Mouse (Mus musculus) liver, adult 2 months (tissue): ENCODE data around the gene Anks1b. TPM values are rescaled to one million over a fixed set of nuclear protein-coding genes. Genes with fewer than 3 reads are reported as not detected.

Experiments
- DNase-seq: peaks from one replicate; pipeline ENCODE4 v3.0.0-alpha.2; 2011; ENCODE audit warnings: low read depth, low spot score; ENCODE audit errors: extremely low read depth
- H3K27ac ChIP-seq: fragments of 200-500 bp; replicated peaks from 2 replicates; pipeline ENCODE4 v1.5.1; 2012; ENCODE audit warnings: low read depth, mild to moderate bottlenecking, control low read depth, inconsistent platforms, low read length; ENCODE audit not compliant: insufficient read depth
- H3K27me3 ChIP-seq: fragments of 200-500 bp; 2 replicates; pipeline ENCODE4 v1.6.1; 2012; ENCODE audit warnings: mild to moderate bottlenecking, moderate library complexity, low read length, inconsistent platforms; ENCODE audit not compliant: control insufficient read depth, insufficient read depth
- H3K36me3 ChIP-seq: fragments of 200-500 bp; 2 replicates; pipeline ENCODE4 v1.6.1; 2012; ENCODE audit warnings: low read length, inconsistent platforms; ENCODE audit not compliant: control insufficient read depth, insufficient read depth
- H3K4me1 ChIP-seq: fragments of 200-500 bp; 2 replicates; pipeline ENCODE4 v1.6.1; 2011; ENCODE audit warnings: low read length; ENCODE audit not compliant: control insufficient read depth, insufficient read depth
- H3K4me3 ChIP-seq: fragments of 200-500 bp; 2 replicates; pipeline ENCODE4 v1.5.1; 2011; ENCODE audit warnings: low read depth, mild to moderate bottlenecking, control low read depth, low read length, moderate library complexity; ENCODE audit not compliant: insufficient read depth
- H3K79me2 ChIP-seq: fragments of 200-500 bp; 2 replicates; pipeline ENCODE4 v1.6.1; 2012; ENCODE audit warnings: inconsistent platforms, mild to moderate bottlenecking, low read length, moderate library complexity; ENCODE audit not compliant: control insufficient read depth, insufficient read depth
- H3K9ac ChIP-seq: fragments of 200-500 bp; 2 replicates; pipeline ENCODE4 v1.6.1; 2012; ENCODE audit warnings: low read depth, mild to moderate bottlenecking, control low read depth, inconsistent platforms, low read length
- CTCF ChIP-seq: fragments of 200-500 bp; IDR thresholded peaks from 2 replicates; pipeline ENCODE4 v1.5.1; 2011; ENCODE audit warnings: low read depth, low read length, control low read depth
- POLR2A ChIP-seq: fragments of 200-500 bp; IDR thresholded peaks from 2 replicates; pipeline ENCODE4 v1.6.1; 2011; ENCODE audit warnings: low read length, control low read depth; ENCODE audit not compliant: insufficient read depth; ENCODE audit errors: extremely low read depth
- WGBS: fragments of 180-500 bp; shearing (Covaris S2); methylation state at CpG from one replicate; pipeline ENCODE4 v1.1.7; 2018; 5-methylcytosine and 5-hydroxymethylcytosine counted together
- polyA plus RNA-seq: library from polyadenylated mRNA; depleted of rRNA; stranded (reverse); fragments of >200 nt; gene quantifications from 2 replicates; pipeline ENCODE4 v1.2.3, GENCODE M21; 2012
- total RNA-seq: library from RNA; depleted of rRNA; stranded (reverse); fragments of >200 nt; gene quantifications from 2 replicates; pipeline ENCODE4 v1.2.3, GENCODE M21; 2014

Anks1b gene
- total and polyA plus RNA-seq, 2 experiments: under 0.01 TPM; not detected in 1

GRCm38 (mm10) chr10:90081630-90082029 is 208.3 kb downstream of the Anks1b start:
- H3K36me3 ChIP-seq: no peaks in the 10 kb centered on the region
- TF ChIP-seq CTCF (peak; percentile 38), POLR2A (no peak)
- H3K4me3 ChIP-seq: no peak overlapping the region
- 12% methylated on average over 7 of the region's 7 CpGs for WGBS
- H3K79me2 ChIP-seq: no peaks in the 10 kb centered on the region
- H3K4me1 ChIP-seq: no peaks in the 10 kb centered on the region
- peaks cover 3% of the 10 kb centered on the region; the same call in 1 of the 2 replicates for H3K27me3 ChIP-seq
- DNase-seq: peak; percentile 27
- H3K9ac ChIP-seq: no peak overlapping the region
- no peak overlapping the region for H3K27ac ChIP-seq

- 89% methylated on average over 6 of the region's 6 CpGs for WGBS
- DNase-seq: no peak
- no peak overlapping the region for H3K4me3 ChIP-seq
These were observed 220.6 kb downstream of the Anks1b start for GRCm38 (mm10) chr10:90093877-90094276.

DNA sequence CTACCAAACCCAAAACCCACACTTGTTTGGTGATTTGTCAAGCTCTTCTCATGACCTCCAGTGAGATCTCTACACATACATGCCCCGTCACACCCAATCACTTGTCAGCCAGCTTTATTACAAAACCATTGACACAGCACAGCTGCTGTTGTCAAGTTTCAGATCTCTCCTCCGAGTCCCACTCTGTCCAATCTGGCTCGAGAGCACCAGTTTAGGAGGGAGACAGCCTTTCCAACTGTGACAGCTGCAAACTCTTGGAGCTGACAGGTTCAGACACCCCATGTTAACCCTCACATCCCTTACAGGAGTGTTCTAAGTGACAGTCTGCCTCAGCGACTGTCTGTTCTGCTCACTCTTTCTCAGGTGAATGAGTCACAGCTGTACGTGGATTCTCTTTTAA is 239.4 kb downstream of the Anks1b start:
- H3K79me2 ChIP-seq: no peaks in the 10 kb centered on the region

More at GRCm38 (mm10) chr10:90093877-90094276, 220.6 kb downstream of the Anks1b start:
- Histone ChIP-seq H3K36me3 (no peaks in the 10 kb centered on the region), H3K27me3 (no peaks in the 10 kb centered on the region), H3K4me1 (no peaks in the 10 kb centered on the region), H3K27ac (no peak overlapping the region), H3K79me2 (no peaks in the 10 kb centered on the region), H3K9ac (no peak overlapping the region)
- TF ChIP-seq CTCF (no peak), POLR2A (no peak)

DNA sequence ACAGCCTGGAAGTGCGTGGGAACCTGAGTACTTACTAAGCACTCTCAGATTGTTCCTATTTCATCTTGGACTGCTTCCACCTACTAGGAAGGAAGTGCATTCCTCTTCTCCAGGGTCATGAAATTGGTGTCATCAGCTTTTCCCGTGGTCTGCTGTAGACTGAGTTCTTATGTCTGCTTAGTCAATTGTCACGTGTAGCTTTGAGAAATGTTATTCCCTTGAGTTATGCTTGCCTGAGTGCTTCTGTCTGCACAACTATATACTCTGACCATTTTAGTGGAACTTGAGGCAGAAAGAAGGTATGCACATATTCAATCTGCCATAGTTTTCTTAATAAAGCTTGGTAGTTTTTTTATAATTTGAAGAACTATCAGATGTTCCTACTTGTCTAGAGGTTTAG is 243.6 kb downstream of the Anks1b start:
- Histone ChIP-seq H3K9ac (no peak overlapping the region), H3K36me3 (no peaks in the 10 kb centered on the region), H3K79me2 (no peaks in the 10 kb centered on the region), H3K27me3 (no peaks in the 10 kb centered on the region), H3K4me1 (no peaks in the 10 kb centered on the region), H3K4me3 (no peak overlapping the region), H3K27ac (no peak overlapping the region)
- 77% methylated on average over 3 of the region's 3 CpGs for WGBS
- no peak for TF ChIP-seq POLR2A
- no peak for TF ChIP-seq CTCF
- DNase-seq: no peak

More for the DNA sequence above, 239.4 kb downstream of the Anks1b start:
- no peak for DNase-seq
- Histone ChIP-seq H3K4me1 (no peaks in the 10 kb centered on the region), H3K36me3 (no peaks in the 10 kb centered on the region), H3K9ac (no peak overlapping the region), H3K27ac (no peak overlapping the region), H3K27me3 (no peaks in the 10 kb centered on the region), H3K4me3 (no peak overlapping the region)
- TF ChIP-seq POLR2A: no peak
- TF ChIP-seq CTCF: no peak
- 68% methylated on average over 5 of the region's 5 CpGs for WGBS

- Histone ChIP-seq H3K9ac (no peak overlapping the region), H3K27me3 (no peaks in the 10 kb centered on the region), H3K79me2 (no peaks in the 10 kb centered on the region), H3K27ac (no peak overlapping the region), H3K4me1 (no peaks in the 10 kb centered on the region), H3K36me3 (no peaks in the 10 kb centered on the region), H3K4me3 (no peak overlapping the region)
- DNase-seq: no peak
- 77% methylated on average over 2 of the region's 2 CpGs for WGBS
- TF ChIP-seq POLR2A (no peak), CTCF (no peak)
These were observed 244.5 kb downstream of the Anks1b start for GRCm38 (mm10) chr10:90117836-90118235.

GRCm38 (mm10) chr10:90137538-90137937 is 264.2 kb downstream of the Anks1b start:
- no peaks in the 10 kb centered on the region for H3K36me3 ChIP-seq
- H3K4me3 ChIP-seq: no peak overlapping the region
- H3K9ac ChIP-seq: no peak overlapping the region
- no peaks in the 10 kb centered on the region for H3K27me3 ChIP-seq
- DNase-seq: no peak
- H3K79me2 ChIP-seq: no peaks in the 10 kb centered on the region
- TF ChIP-seq CTCF: no peak
- TF ChIP-seq POLR2A: no peak
- H3K4me1 ChIP-seq: no peaks in the 10 kb centered on the region
- H3K27ac ChIP-seq: no peak overlapping the region
